Mouse (Mus musculus) urinary bladder, adult 18-20 months (tissue): ENCODE measurements around the gene Srgap1.

Source experiments
- DNase-seq, 2 experiments: peaks; one replicate each; pipeline ENCODE4 v3.0.0; 2022; ENCODE audit warnings: low spot score in 2 of 2, mixed read lengths in 2 of 2

Srgap1 gene

GRCm38 (mm10) chr10:122017063-122017462 lies 30.1 kb downstream of the Srgap1 start:
- DNase-seq, result no peak

DNA sequence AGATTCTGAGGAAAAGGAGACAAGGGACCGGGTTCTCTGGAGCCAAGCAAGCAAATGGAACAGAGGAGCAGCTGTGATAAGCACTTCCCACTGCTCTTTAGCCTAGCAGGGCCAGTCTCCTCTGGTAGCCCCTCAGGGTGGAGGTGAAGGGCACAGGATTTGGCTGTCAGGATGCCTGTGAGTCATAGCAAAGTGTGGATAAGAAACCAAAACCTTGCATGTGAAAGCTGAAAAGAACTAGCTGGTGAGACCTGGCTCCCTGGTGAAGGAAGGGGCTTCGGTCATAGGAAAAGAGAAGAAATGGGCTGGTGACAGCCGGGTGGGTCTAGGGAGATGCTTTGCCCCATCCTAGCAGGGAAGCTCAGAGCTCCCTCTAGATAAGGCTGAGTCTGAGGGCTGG lies 30.5 kb downstream of the Srgap1 start:
- no peak for DNase-seq

- no peak for DNase-seq
Measured at GRCm38 (mm10) chr10:122012321-122012720, 34.8 kb downstream of the Srgap1 start.

GRCm38 (mm10) chr10:122008731-122009391 lies 38.3 kb downstream of the Srgap1 start:
- no peak for DNase-seq

- no peak for DNase-seq
Measured at GRCm38 (mm10) chr10:122008370-122008730, 38.8 kb downstream of the Srgap1 start.

GRCm38 (mm10) chr10:122006606-122007005 lies 40.5 kb downstream of the Srgap1 start:
- no peak for DNase-seq

DNA sequence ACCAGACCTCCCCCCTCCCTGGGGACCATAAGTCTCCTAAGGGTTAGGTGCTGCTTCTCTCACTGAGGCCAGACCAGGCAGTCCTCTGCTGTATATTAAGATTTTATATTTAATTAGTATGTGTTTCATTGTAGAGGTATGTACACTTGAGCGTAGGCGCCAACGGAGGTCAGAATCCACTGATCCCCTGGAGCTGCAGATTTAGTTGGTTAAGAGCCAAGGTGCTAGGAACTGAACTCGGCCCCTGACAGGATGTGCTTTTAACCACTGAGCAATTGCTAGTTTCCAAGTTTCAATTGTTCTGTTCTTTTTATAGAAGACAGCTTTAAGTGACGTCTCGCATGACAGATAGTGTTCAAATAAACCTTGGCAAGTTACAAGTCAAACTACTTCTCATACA lies 41.0 kb downstream of the Srgap1 start:
- DNase-seq, result no peak

- DNase-seq, result no peak
Measured at GRCm38 (mm10) chr10:122005560-122005959, 41.6 kb downstream of the Srgap1 start.

- no peak for DNase-seq
Measured at GRCm38 (mm10) chr10:122002930-122003329, 44.2 kb downstream of the Srgap1 start.

GRCm38 (mm10) chr10:121998806-121999205 lies 48.3 kb downstream of the Srgap1 start:
- no peak for DNase-seq

DNA sequence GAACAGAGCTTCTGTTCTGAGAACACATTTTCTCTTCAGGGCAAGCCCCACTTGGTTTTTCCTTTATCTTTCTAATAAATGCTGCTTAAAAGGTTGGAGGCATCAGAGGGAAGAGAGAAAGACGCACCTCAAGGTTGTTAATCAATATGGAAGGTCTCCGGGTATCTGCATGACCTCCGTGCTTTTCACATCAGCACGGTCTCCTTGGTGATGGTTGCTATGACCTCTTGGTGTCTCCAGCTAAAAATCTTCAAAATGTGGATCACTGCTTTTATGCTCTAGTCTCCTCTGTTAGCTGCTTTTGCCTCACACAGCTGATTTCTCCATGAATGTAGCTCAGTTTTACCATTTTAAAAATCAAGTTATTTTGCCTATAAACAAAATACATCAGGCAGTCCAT lies 50.6 kb downstream of the Srgap1 start:
- DNase-seq, result no peak

- DNase-seq, result no peak
Measured at GRCm38 (mm10) chr10:121995448-121995847, 51.7 kb downstream of the Srgap1 start.

DNA sequence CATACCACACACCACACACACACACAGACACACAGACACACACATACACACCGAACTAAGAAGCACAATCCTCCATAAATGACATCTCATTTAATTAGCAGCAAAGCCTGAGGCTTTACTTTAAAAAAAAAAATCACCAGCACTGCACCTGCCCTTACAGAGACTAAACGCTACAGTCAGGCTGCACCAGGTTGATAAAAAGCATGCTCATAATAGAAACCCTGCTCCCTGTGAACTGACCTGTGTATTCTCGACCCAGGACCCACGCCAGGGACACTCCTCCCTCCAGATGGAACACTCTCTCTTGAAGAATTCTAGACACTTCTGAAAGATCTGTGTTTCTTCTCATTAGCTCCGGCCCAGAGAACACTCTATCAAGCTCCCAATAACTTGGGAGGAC lies 52.5 kb downstream of the Srgap1 start:
- no peak for DNase-seq

DNA sequence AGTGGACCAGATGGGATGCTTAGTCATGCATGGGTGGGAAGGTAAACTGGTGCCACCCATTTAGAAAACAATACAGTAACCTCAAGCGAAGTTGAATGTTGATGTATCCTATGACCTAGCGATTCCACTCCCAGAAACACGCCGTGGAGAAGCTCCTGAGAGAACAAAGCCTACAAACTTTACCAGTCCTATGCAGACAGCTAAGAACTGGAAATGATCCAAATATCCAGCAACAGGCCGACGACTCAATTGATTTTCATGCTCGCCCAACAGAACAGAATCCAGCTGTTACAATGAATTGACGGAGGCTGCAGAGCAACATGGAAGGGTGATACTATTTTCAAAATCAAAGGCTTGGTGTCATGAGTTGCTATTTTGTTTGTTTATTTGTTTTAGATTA lies 54.5 kb downstream of the Srgap1 start:
- no peak for DNase-seq

DNA sequence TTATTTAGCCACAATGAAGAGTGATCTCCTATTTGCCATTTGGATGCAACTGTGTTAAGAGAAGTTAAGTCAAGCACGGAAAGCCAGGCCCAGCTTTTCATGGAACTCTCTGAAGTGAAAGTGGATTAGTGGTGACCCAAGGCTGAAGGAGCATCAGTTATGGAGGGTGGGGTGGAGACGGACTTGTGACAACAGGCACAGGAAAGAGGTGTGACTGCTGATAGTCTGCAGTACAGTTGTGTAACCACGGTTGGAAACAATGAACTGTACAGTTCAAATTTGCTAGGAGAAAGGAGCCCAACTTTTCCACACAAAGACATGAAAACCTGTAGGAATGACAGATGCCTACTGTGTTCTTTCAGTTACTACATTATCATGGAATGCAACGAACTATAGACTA lies 60.1 kb downstream of the Srgap1 start:
- DNase-seq, result no peak

GRCm38 (mm10) chr10:121984887-121985286 lies 62.2 kb downstream of the Srgap1 start:
- no peak for DNase-seq

- DNase-seq, result no peak
Measured at GRCm38 (mm10) chr10:121983993-121984610, 63.0 kb downstream of the Srgap1 start.

GRCm38 (mm10) chr10:121975330-121975729 lies 71.8 kb downstream of the Srgap1 start:
- no peak for DNase-seq

- no peak for DNase-seq
Measured at GRCm38 (mm10) chr10:121974591-121974990, 72.5 kb downstream of the Srgap1 start.

GRCm38 (mm10) chr10:121973281-121973680 lies 73.8 kb downstream of the Srgap1 start:
- DNase-seq, result no peak

- no peak for DNase-seq
Measured at GRCm38 (mm10) chr10:121972249-121972892, 74.7 kb downstream of the Srgap1 start.

GRCm38 (mm10) chr10:121971658-121972057 lies 75.5 kb downstream of the Srgap1 start:
- no peak for DNase-seq

- DNase-seq, result no peak
Measured at GRCm38 (mm10) chr10:121970912-121971311, 76.2 kb downstream of the Srgap1 start.
